Mouse (Mus musculus) heart, adult 18-20 months (tissue): ENCODE data around the gene Mpped2. TPM values are rescaled to one million over a fixed set of nuclear protein-coding genes. Genes with fewer than 3 reads are reported as not detected.

ENCODE experiments used
- DNase-seq, 2 experiments: peaks; one replicate each; pipeline ENCODE4 v3.0.0; 2021 to 2022; ENCODE audit warnings: mixed read lengths in 1 of 2
- total RNA-seq, 2 experiments: library from RNA; stranded (reverse); gene quantifications; 2 replicates each; pipeline ENCODE4 v1.2.3; 2021

The Mpped2 gene
- total RNA-seq, 2 experiments from 2014 or later, result 18.1 to 18.9 TPM

DNA sequence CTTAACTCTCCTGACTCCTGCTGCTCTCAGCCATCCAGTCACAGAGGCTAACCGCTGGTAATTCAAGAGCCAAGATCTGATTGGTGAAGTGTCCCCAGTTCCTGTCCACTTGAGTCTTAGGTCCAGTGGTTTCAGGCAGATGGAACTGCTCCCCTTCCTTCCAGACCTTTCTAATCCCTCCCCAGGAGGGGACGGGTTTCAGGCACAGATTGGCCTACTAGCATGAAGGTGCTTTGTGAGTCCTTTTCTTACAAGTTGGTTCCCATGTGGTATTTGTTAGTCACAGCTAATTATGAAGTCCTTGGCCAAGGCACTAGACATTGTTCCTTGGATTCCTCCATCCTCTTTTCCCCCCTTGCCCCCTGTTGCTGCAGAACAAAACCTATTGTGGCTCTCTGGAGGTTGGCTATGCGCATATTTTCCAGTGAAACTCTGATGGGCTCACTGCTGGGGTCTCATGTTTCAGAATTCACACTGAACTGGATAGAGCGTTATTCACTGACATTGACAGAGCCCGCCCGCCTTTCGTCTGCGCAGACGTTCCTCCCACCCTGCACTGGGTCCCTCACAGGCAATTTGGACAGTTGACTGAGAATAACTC, 163.4 kb downstream of the Mpped2 start:
- DNase-seq, result no peak

DNA sequence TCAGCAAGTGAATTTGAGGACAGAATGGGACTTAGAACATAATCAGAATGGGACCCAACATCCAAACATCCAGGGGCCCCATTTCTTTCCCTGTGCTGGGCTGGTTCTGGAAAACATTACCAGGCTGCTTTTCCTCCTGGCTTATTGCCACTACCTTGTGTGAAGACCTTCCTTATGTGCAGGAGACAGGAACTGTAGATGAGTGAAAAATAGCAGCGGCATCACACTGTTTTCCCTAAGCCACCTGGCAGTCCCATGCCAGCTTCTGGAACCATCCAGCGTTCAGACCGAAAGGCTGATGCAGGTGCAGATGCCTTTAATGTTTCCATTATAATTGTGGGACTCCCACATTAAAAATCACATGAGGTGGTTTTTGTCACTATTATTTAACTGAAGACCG, 164.2 kb downstream of the Mpped2 start:
- DNase-seq, result no peak

DNA sequence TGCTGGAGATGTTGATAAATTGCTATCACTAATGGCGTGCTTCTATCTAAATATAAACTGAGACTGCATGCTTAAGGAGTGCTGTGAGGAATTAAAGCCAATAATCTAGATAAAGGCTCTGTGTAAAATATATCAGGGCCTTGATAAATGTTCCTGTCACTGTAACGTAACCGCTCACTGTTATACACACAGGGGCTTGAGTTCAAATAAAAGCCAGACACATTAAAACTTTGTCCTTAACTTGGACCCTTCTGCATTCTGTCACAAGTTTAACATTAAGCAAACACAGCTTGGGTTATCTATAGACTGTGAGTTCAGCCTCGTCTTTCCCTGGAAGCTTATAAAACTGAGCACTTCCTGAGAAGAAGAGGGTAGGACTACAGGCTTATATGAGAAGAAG, 164.6 kb downstream of the Mpped2 start:
- DNase-seq, result no peak

DNA sequence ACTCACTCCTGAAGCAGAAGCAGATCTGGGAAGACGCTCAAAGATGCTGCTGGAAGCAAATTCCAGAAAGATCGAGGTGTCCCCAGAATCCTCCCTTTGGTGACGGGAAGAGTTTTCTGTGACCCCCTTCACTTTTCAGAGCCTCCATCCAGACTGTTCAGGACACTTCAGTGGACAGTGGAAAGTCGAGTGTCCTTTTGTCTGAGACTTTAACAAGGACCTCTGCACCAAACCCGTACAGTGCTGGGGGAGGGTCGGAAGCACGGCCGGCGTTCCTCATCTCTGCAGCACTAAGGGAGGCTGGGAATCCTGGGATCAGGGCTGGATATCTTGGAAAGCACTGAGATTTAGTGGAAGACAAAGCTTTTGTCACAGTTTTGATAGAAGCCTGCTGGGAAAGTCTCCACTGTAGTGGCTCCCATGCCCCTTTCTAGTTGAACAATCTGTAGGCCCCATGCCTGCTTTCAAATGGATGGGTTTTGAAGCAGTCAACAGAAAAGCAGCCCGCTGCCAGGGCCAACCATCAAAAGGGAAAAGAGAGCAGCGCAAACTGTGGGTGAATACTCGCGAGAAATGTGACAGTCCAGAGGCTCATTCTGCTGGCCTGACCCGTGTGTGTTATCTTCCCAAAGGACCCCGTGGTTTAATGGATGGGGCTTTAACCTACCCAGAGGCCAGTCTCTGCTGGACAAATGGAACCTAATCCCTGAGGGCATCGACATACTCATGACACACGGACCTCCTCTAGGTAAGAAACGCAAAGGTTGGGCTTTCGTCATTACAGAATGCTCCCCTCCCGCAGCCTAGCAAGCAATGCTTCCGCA, 168.0 kb downstream of the Mpped2 start:
- no peak for DNase-seq

DNA sequence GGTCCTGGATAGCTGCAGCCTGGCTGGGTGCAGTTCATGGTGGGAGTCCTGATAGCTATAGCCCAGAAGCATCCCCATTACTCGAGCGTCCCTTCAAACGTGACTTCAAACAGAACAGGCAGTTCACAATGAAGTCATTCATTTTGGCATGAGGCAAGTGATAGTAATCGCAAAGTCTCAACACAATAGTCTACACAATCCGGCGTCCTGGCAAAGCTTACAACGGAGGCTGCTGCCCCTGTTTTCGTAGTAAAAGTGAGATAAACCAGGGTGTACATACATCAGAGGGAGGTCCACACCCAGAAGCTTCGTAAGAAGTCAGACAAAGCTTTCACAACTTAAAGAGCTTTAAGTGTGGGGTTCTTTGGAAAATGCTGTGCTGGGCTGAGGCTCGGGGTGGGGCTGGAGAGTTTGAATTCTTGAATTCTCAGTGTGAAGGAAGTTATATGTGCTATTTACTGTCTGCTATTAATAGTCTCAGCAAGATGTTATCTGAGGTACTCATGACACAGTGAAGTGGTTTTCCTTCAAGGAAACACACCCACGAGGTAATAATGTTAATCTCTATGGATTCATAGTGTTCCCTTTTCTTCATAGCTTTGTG, 170.1 kb downstream of the Mpped2 start:
- DNase-seq, result peak in 1 of 2 experiments; percentile 16

DNA sequence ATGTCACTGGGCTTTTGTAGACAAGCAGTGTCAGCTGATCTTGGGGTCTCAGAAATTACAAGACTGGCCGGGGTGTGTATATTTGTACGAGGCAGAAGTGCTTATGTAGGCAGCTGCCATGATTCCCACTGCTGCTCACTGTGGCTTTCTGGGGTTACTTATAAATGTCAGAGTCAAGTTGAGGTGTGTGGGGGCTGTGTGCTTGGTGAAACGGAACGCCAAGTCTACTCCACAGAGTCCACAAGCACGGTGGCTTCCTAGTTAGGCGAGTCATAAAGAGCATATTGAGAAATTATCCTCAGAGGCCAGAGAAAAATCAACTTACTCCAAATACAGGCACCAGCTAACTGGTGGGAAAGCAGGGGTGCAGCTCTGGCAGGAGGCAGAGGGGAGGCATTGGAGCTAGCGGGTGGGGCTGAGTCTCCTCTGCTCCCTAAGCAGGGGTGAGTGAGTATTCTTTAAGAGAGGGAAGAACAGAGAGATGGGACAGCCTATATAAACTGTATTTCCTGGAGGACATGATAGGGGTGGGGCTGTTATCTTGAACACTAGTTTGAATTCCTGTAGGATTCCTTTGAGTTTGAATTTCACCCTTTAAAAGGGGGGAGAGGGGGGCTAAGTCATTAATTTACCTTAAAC, 172.2 kb downstream of the Mpped2 start:
- no peak for DNase-seq

DNA sequence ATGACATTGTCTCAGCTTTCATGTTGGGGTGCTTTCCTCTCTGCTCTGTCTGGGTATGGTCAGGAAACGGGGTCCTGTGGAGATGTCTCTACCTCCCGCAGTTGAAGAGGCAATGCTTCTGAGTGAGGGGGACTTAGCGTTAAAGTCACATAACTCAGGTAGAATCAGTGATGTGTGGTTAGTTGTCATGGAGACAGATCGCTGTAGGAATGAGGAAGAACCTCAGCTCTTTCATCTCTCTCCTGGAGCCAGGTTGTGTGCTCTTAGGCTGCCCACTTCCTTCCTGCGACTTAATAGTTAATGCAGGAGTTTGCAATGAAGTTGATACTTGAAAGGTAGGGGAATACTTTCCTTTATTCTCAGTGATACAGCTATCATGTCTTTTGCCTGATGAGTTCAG, 173.2 kb downstream of the Mpped2 start:
- no peak for DNase-seq

DNA sequence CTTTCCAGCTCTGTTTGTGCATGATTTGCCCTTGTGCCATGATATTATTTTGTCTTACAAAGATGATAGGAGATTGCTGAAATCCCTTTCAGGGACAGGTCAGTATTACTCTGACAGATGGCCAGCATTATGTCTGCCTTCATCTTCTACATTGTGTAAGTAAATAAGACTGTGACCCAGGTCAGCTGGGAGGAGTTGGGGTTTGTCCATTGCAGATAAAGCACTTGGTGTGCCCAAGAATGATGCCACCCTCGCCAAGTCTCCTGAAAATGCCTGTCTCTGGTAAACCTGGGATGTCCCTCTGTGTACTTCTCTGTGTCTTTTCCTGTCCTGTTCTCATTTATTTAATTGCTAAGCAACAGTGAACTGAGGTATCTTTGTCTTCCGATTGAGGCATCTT, 177.8 kb downstream of the Mpped2 start:
- DNase-seq, result no peak

DNA sequence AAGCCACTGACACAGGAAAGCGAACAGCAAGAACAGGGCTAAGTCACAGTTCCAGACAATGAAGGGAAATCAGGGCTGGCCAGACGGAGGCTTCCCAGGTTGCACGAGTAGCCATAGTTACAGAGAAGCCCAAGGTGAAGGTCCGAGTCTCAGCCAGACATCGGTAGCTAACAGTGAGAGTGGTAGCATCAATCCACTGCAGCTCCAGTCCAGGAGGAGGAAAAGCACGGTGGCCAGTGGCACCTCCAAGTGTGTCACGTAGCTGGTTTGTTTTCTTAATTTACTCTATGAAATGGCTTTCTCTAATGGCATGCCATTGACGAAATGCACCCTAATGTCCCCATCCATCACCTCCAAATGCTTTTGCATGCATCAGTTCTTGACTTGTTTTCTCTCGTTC, 180.1 kb downstream of the Mpped2 start:
- DNase-seq, result no peak

DNA sequence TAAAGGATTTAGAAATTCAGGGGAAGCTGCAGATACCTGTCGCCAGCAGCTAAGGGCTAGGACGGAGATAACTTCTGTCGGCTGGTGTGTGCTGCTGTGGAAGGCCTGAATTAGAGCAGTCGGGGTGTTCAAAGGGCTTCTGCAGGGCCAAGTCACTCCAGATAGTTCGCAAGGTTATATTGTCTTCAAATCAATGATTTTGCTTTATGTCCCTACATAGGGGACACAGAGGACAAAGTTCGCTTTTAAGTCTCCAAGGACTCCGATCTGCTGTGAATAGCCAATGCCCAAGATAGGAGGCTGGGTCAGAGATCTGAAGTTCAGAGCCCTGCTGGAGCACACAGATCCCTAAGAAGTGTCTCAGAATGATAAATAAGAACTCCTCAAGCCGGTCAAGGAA, 190.3 kb downstream of the Mpped2 start:
- DNase-seq, result no peak

DNA sequence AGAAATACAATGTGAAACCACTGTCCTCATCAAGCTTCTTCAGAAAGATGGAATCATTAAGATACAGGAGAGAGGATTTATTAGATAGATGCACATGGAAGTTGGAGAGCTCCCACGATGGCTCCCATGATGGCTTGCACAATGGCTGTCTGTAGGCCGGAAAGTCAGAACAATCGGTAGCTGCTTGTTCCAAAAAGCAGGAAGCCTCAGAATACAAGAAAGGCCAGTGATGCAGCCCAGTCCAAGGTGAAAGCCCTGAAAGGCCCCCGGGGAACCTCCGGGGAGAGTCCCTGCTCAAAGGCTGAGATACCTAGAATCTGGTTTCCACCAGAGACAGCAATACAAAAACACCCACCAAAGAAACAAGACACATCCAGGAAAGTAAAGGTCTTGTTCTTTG, 195.1 kb downstream of the Mpped2 start:
- peak in 1 of 2 experiments; percentile 29 for DNase-seq

DNA sequence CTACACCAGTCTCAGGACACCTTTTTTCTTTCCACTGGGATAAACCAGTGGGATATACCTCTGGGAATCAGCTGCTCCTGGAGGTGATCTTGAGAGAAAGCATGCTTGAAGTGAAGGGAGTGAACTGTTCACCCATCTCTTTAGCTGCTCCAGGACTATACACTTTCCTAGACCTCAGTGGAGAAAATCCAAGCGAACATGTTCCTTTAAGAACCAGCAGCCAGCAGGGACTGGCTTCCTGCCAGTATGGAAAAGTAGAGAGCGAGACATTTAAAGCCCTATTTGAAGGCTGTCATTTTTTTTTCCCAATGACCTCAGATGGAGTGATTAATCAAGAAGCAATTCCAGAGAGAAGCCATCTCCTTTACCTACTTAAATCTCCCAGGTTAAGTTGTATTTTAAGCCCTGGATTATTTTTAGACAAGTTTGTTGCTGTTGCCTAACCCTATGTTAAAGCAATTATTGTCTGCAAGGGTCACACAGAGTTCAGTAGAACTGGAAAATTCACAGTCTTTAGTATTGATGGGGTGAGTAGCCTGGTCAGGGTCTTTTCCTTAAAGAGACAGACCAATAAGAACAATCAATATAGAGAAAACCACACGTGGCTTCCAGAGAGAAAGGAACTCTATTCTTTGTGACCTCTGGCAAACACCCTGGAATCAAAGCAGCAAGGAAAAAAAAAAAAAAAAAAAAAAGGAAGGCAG, 196.4 kb downstream of the Mpped2 start:
- peak; percentile 59 to 66 for DNase-seq

DNA sequence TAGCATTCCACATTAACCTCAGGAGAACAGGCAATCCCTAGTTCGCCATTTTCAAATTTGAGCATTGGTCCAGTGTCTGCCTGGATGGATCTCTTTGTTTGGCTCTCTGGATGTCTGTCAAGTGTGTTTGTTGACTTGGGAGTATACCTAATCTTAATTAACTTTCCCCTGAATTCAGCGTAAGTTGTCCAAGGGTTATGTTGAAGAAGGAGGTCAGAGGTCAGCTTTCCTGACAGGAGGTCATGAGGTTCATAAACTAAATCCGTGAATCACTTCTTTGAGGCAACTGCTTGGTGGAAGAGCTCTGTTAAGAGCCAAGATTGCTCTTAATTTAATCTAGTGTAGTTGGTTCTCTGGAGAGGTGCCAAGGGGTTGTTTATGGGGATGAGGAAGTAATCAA, 200.3 kb downstream of the Mpped2 start:
- DNase-seq, result no peak

DNA sequence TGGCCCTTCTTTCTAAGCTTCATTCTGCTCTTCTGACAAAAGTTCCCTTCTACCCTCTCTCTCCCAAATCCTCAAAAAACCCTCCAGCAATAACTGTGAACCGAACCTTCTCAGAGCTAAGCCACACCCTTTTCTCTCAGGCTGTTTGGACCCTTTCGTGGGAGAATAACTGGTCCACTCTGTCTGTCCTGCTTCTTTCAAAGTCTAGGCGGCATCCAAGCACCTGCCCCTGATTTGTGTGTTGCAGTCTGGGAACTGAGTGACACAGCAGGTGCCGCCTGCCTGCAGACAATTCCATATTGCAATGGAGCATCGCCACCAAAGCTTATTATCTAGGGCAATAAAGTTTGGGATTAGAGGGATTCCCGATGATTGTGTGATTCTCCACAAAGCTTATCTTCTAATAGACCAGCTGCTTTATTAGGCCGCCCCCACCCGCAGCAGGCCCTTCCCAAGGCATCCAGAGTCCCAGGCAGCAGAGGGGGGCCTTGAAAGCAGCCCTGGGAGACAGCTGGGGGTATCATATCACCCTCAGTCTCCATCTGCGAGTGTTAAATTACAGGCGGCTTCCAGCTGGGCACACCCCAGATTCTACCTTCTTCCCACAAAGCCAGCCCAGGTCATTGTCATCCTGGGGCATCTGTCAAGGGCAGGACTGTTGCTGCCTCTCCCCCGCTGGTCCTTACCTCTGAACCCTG, 202.4 kb downstream of the Mpped2 start:
- DNase-seq, result no peak

DNA sequence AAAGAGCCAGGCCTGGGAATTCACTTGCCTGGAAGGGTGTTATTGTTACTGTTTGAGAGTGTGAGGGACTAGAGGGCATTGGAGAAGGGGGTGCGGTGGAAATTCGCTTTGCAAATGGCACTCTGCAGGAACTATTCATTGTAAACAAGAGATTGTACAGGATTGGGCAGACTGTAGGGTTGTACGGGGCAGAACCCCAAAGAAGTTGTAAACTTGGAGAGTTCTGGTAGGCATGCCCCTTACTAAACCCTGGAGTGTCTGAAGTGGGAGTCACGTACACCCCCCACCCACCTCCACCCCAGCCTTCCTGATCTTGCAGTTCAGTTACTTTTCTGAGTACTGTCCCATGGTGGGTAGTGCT, 202.9 kb downstream of the Mpped2 start:
- no peak for DNase-seq

DNA sequence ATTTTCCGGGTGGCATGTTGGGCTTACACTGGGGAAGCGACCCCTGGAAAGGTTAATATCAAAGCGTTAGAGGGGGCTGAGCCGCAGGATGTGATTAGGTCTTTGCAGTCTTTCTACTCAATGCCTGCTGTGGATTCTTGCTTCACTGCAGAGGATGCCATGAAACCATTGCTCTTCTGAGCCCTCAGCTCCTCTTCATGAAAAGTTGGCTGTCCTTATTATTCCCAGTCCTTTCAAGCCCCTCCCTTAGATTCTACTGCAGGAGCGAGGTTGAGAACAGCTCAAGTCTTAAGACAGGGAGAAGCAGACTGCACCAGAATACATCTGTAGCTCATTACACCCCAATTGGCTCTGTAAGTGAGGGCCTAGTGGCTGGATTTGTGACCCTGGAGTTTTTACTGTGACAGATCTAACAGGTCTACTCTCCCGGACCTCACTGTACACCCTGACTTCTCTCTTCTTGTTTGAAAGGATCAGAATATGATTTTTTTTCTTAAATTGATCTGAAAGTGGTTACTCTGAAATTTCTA, 218.9 kb downstream of the Mpped2 start:
- no peak for DNase-seq
